Mouse (Mus musculus) lung, postnatal 36 days (tissue): ENCODE data around the gene Uap1l1.
"Not testable (repeated sequence)": the region's sequence is repeated elsewhere in the genome, so short reads cannot be mapped to it uniquely, and the experiment has no call there.

Experiments used
- DNase-seq: peaks from one replicate; pipeline ENCODE4 v3.0.0; 2022; ENCODE audit warnings: mixed read lengths

Gene Uap1l1

GRCm38 (mm10) chr2:25365091-25365761 is at the start of gene Uap1l1:
Gene Uap1l1 (minus strand): TSS chr2:25365682.
- DNase-seq = peak; percentile 92

GRCm38 (mm10) chr2:25413436-25413835 is 48.0 kb upstream of the Uap1l1 start:
- DNase-seq = not testable (repeated sequence)

GRCm38 (mm10) chr2:25408908-25409307 is 43.4 kb upstream of the Uap1l1 start:
- no peak for DNase-seq

- no peak for DNase-seq
Observed at GRCm38 (mm10) chr2:25403994-25404393, 38.5 kb upstream of the Uap1l1 start.

GRCm38 (mm10) chr2:25402972-25403601 is 37.6 kb upstream of the Uap1l1 start:
- peak; percentile 83 for DNase-seq

GRCm38 (mm10) chr2:25402377-25402971 is 37.0 kb upstream of the Uap1l1 start:
- DNase-seq = peak; percentile 92

- peak; percentile 80 for DNase-seq
Observed at GRCm38 (mm10) chr2:25400764-25401163, 35.3 kb upstream of the Uap1l1 start.

- DNase-seq = no peak
Observed at GRCm38 (mm10) chr2:25400291-25400690, 34.8 kb upstream of the Uap1l1 start.

GRCm38 (mm10) chr2:25399051-25399450 is 33.6 kb upstream of the Uap1l1 start, which contains the start of gene Npdc1:
Gene Npdc1 (plus strand): TSS chr2:25399351.
- no peak for DNase-seq

- DNase-seq = no peak
Observed at GRCm38 (mm10) chr2:25398065-25398464, 32.6 kb upstream of the Uap1l1 start.

- no peak for DNase-seq
Observed at GRCm38 (mm10) chr2:25397010-25397409, 31.5 kb upstream of the Uap1l1 start.

- DNase-seq = no peak
Observed at GRCm38 (mm10) chr2:25396597-25396983, 31.1 kb upstream of the Uap1l1 start.

- DNase-seq = peak; percentile 53
Observed at GRCm38 (mm10) chr2:25395721-25396596, 30.5 kb upstream of the Uap1l1 start, which contains the start of gene Entpd2. Gene Entpd2 (plus strand): TSS chr2:25395874.

GRCm38 (mm10) chr2:25394281-25395221 is 29.1 kb upstream of the Uap1l1 start:
- DNase-seq = peak; percentile 23

- DNase-seq = no peak
Observed at GRCm38 (mm10) chr2:25391266-25391665, 25.8 kb upstream of the Uap1l1 start.

- no peak for DNase-seq
Observed at GRCm38 (mm10) chr2:25384492-25384891, 19.0 kb upstream of the Uap1l1 start.

- DNase-seq = peak; percentile 77
Observed at GRCm38 (mm10) chr2:25376589-25376988, 11.1 kb upstream of the Uap1l1 start.

- DNase-seq = no peak
Observed at GRCm38 (mm10) chr2:25373431-25373830, 7.9 kb upstream of the Uap1l1 start.

- DNase-seq = no peak
Observed at GRCm38 (mm10) chr2:25372644-25373391, 7.3 kb upstream of the Uap1l1 start.

- peak; percentile 93 for DNase-seq
Observed at GRCm38 (mm10) chr2:25371764-25372643, 6.5 kb upstream of the Uap1l1 start, which contains the start of gene Sapcd2. Gene Sapcd2 (plus strand): TSS chr2:25372321.
